Comparison of ENCODE assay signal across 8 mouse cellular contexts in the genomic region with DNA sequence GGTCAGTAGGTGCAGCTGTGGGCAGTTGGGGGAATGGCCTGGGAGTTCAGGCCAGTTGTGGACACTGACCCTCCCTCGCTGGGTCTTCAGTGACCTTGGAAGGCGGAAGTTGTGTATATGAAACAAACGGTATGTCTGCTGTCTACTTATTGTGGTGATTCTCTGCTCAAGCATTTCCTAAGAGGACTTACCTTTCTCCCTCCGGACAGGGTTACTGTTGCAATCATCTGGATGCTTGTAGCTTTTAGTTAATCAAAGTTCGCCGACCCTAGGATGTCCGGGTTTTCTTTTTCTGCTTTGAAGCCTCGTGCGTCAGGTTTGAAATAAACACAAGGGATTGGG. TPM values are rescaled to one million over a fixed set of nuclear protein-coding genes. Genes with fewer than 3 reads are reported as not detected.
DNase-seq lines count a peak whose midpoint lies in the region; ATAC-seq lines count a peak whose summit lies in the region.

No protein-coding gene starts in this region.

- DNase-seq in heart, adult 8-10 months (ENCODE audit: low spot score): no peak
- DNase-seq in R1 (ENCODE audit: low read depth, low spot score): peak; percentile 24
- no peak for DNase-seq in B cell, adult 2 months
- DNase-seq in left cerebral cortex, adult 9 months (ENCODE audit: low spot score in 2 of 2): no peak
- no peak for DNase-seq in layer of hippocampus, postnatal 25 days (ENCODE audit: extremely low spot score in 1 of 2, low spot score in 1 of 2)

- H3K9ac ChIP-seq in heart, embryonic 16.5 days (ENCODE audit: low read length): peak overlapping the region; percentile 94
- H3K9ac ChIP-seq in hindbrain, embryonic 13.5 days: peak overlapping the region; percentile 78
- peak overlapping the region; percentile 68 for H3K9ac ChIP-seq in midbrain, embryonic 13.5 days (replicated peaks)

- 0 out of 2 replicates have a peak, but pooled peaks cover 3% of the 10 kb centered on the region for H3K4me1 ChIP-seq in heart, embryonic 16.5 days (ENCODE audit: control insufficient read depth, insufficient read depth, low read length)
- H3K4me1 ChIP-seq in hindbrain, embryonic 13.5 days (replicated peaks): peaks cover 10% of the 10 kb centered on the region
- H3K4me1 ChIP-seq in midbrain, embryonic 13.5 days (replicated peaks): peaks cover 8% of the 10 kb centered on the region

- ATAC-seq in heart, embryonic 16.5 days (replicated peaks; ENCODE audit: extremely low read depth, insufficient read depth, low FRiP score): no peak
- ATAC-seq in hindbrain, embryonic 13.5 days (ENCODE audit: low FRiP score): no peak; the same call in 1 of the 2 replicates
- ATAC-seq in midbrain, embryonic 13.5 days: no peak

- H3K4me3 ChIP-seq in heart, embryonic 16.5 days (ENCODE audit: low read length): peak overlapping the region; percentile 95
- peak overlapping the region; percentile 62 for H3K4me3 ChIP-seq in hindbrain, embryonic 13.5 days
- peak overlapping the region; percentile 62 for H3K4me3 ChIP-seq in midbrain, embryonic 13.5 days (replicated peaks)

- H3K27me3 ChIP-seq in heart, embryonic 16.5 days (ENCODE audit: control insufficient read depth, insufficient read depth, low read length): no peaks in the 10 kb centered on the region
- H3K27me3 ChIP-seq in hindbrain, embryonic 13.5 days: no peaks in the 10 kb centered on the region
- H3K27me3 ChIP-seq in midbrain, embryonic 13.5 days: peaks cover 6% of the 10 kb centered on the region; the same call in 1 of the 2 replicates

- WGBS in heart, embryonic 16.5 days: 7% methylated on average over 9 of the region's 9 CpGs
- 24% methylated on average over 9 of the region's 9 CpGs for WGBS in hindbrain, embryonic 13.5 days
- 17% methylated on average over 9 of the region's 9 CpGs for WGBS in midbrain, embryonic 13.5 days

- H3K4me2 ChIP-seq in heart, embryonic 16.5 days (ENCODE audit: low read depth, low read length): peak overlapping the region; percentile 83
- peak overlapping the region; percentile 98 for H3K4me2 ChIP-seq in hindbrain, embryonic 13.5 days
- peak overlapping the region; percentile 96 for H3K4me2 ChIP-seq in midbrain, embryonic 13.5 days (replicated peaks)

- H3K36me3 ChIP-seq in heart, embryonic 16.5 days (ENCODE audit: control insufficient read depth, insufficient read depth): peaks cover 7% of the 10 kb centered on the region
- no peaks in the 10 kb centered on the region for H3K36me3 ChIP-seq in hindbrain, embryonic 13.5 days
- H3K36me3 ChIP-seq in midbrain, embryonic 13.5 days: no peaks in the 10 kb centered on the region

- no peaks in the 10 kb centered on the region for H3K9me3 ChIP-seq in heart, embryonic 16.5 days (replicated peaks; ENCODE audit: control insufficient read depth, low read length)
- H3K9me3 ChIP-seq in hindbrain, embryonic 13.5 days: no peaks in the 10 kb centered on the region
- no peaks in the 10 kb centered on the region for H3K9me3 ChIP-seq in midbrain, embryonic 13.5 days

- peak overlapping the region; percentile 85 for H3K27ac ChIP-seq in heart, embryonic 16.5 days (ENCODE audit: low read length)
- H3K27ac ChIP-seq in hindbrain, embryonic 13.5 days: 0 out of 2 replicates have a peak overlapping the region, but pooled peaks have one; percentile 18
- H3K27ac ChIP-seq in midbrain, embryonic 13.5 days: no peak overlapping the region

RNA-seq across cellular contexts. Expression of gene Manba, which starts 0.5 kb away (rescaled TPM):
- polyA plus RNA-seq in heart, embryonic 16.5 days (2015; fragmentation: Nextera tagmentation; extraction: Ambion mirVana): 37.0 and 38.3 TPM in 2 replicates
- total RNA-seq in heart, adult 8-10 months (2022): 10 to 100 TPM; 15.8 to 19.3 (median 16.8) TPM
- 5.5 and 5.6 TPM in 2 replicates for polyA plus RNA-seq in hindbrain, embryonic 13.5 days (2015; fragmentation: Nextera tagmentation; extraction: Ambion mirVana)
- 4.6 and 5.0 TPM in 2 replicates for polyA plus RNA-seq in midbrain, embryonic 13.5 days (2015; fragmentation: Nextera tagmentation; extraction: Ambion mirVana)
- total RNA-seq in layer of hippocampus, postnatal 25 days (2021): 1 to 10 TPM; 6.0 to 7.4 TPM

RNA-seq across cellular contexts. Expression of gene Ube2d3, which starts 47.9 kb away (rescaled TPM):
- polyA plus RNA-seq in heart, embryonic 16.5 days (2015; fragmentation: Nextera tagmentation; extraction: Ambion mirVana): 424 and 489 TPM in 2 replicates
- total RNA-seq in heart, adult 8-10 months (2022): 100 to 1,000 TPM; 333 to 393 (median 350) TPM
- 399 and 409 TPM in 2 replicates for polyA plus RNA-seq in hindbrain, embryonic 13.5 days (2015; fragmentation: Nextera tagmentation; extraction: Ambion mirVana)
- polyA plus RNA-seq in midbrain, embryonic 13.5 days (2015; fragmentation: Nextera tagmentation; extraction: Ambion mirVana): 433 and 444 TPM in 2 replicates
- 100 to 1,000 TPM; 229 to 240 TPM for total RNA-seq in layer of hippocampus, postnatal 25 days (2021)
